Mouse (Mus musculus): ENCODE data around the gene Gm20388.

The Gm20388 gene

GRCm38 (mm10) chr8:122712411-122713156 lies 2801.9 kb downstream of the Gm20388 start:
- intact Hi-C loops (cut with DNase I): no loop called here

- intact Hi-C loops (cut with DNase I): no loop called here
These were observed 2802.5 kb downstream of the Gm20388 start for GRCm38 (mm10) chr8:122713157-122713518.

DNA sequence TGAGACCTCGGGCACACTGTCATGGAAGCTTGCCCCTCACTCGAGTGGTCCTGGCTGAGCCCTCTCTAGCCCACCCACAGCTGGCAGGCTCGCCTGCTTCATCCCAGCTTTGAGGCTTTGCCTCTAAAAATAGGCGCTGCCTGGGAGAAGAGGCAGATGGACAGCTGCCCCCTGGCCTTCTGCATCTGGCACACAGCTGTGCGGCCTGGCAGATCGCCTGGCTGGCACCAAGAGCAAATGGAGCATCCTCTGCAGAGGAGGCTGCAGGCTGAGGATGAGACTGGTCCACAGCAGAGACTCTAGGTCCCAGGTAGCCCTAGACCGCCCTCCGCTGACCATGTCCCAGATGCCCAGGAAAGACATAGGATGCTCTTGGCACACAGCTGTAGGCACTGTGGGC lies 2805.9 kb downstream of the Gm20388 start:
- intact Hi-C loops (cut with DNase I): no loop called here

GRCm38 (mm10) chr8:122717869-122718509 lies 2807.3 kb downstream of the Gm20388 start:
- intact Hi-C loops (cut with DNase I): no loop called here

DNA sequence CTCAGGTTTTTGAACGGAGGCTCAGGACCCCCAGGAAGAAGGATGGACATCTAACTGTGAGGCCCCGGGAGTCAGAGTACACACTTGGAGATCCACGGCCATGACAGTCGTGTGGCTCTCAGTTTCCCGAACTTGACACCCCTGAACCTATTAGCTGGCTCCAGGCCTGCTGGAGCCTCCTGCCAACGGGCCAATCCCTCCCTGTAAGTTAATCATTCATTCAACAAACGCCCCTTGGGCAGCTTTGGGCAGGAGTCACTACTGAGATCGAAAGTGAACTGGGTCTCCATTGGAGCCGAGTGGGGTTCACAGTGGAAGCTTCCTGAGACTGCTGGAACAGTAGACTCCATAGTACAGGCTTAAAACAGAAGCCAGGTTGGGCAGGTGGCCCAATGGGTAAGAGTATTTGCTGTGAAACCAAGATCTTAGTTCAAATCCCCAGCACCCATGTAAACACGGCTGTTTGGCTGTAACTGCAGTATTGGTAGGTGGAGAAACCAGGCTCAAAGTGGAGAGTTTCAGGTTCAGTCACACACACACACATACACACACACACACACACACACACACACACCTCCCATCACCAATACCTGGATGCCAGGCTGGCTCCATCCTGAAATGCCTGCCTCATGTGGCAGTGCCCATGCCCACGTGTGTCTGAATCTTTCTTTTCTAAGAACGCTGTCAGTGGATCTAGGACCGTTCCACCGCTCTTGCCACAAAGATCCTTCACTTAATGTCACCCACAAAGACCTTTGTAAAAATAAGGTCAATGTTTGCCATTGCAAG lies 2808.3 kb downstream of the Gm20388 start:
- intact Hi-C loops (cut with DNase I): no loop called here

DNA sequence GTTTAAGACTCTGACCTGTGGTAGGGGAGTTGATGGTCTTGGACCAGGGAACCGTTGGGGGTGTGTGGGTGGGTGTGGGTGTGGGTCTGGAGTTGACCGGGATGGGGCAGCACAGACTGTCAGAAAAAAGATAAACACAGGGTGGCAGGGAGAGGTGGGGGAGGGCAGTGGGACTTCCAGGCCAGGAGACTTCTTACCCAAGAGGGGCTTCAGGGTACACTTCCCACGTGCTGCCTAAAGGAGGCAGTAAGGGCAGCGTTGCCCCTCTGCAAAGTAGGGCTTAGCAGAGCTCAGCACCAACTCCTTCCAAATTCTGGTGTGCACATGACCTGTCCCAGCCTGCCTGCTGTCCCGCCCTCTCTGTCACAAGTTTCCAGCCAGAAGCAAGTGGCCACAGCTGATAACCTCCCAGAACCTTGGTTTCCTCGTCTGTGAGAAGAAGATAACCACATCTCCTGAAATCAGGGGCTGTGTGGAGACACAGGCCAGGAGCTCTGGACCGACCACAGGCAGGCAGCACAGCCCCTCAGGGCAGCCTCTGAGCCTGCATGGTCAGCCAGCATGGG lies 2808.9 kb downstream of the Gm20388 start:
- intact Hi-C loops (cut with DNase I): no loop called here

DNA sequence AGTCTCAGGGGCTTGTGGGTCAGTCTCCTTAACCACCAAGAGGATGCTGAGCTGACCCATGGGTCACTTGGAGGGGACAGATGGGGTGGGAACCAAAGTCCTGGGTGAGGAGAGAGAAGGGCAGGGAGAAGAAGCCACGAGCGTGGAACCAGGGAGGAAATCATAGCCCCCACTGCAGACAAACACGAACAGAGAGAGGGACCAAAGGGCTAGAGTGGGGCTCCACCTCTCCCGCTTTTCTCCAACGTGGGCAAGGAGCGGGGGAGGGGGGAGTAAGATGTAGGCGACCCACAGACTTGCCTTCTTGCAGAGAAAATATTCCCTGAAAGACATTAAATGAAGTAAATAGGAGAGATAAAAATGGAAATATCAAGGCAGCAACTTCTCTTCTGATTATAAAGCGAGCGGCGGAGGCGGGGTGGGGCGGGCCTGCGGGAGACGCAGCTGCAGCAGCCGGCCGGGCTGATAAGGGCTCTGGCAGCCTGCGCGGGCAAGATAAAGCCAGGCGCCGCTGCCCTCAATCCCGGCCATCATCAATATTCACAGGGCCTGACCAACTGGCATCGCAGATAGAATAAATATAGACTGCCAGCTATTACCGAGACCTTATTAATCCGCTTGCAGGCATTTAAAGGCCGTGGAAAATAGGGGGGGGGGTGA lies 2809.6 kb downstream of the Gm20388 start:
- intact Hi-C loops (cut with DNase I): no loop called here

DNA sequence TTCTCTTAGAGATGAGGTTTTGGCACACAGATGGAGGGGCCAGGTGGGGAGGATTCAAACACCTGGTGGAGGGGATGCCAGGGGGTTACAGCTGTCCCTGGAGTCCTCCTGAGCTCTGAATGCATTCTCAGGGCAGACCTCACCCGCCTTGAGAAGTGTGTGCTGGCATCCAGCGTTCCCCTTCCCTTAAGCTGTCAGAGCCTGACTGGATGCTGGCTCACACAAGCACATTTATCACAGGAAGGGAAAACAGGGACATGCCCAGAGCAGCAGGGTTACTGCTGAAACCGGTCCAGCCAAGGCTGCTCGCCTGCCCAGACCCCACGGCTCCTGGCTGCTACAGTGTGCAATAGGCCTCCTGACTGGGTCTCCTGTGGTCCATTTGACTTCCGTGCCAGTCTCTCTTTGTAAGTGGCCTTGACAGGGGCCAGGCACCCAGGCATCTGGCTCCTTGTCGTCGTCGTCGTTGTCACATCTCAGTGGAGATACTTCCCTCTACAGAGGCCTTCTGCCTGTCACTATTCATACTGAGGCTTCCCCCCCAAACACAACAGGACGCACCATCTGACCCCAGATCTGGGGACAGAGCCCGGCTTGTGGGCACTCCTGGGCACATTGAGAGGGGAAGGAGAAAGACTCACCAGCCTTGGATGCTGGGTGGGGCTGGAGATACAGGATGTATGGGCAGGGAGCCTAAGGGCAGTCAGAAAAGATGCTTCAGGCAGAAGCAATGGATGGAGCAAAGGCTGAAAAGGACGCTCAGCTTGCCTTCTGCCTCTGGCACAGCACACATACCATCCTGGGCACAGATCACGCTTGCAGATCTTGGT lies 2810.4 kb downstream of the Gm20388 start:
- intact Hi-C loops (cut with DNase I): no loop called here

DNA sequence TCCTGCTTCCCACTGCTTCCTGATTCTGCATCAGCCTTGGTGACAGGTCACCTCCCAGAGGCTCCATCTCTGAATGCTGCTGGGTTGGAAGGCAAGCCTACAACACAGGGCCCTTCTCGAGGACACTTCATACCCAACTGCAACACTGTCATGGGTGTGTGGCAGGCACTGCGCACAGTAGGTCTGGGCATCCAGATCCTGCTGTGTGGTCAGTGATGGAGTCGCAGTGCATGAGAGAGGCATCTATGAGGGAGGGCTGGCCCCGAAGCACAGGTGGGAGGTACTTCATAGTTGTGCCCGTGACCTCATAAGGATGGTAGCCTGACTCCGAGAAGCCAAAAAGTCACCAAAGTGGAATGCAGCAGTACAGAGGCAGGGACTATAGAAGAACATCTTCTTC lies 2814.5 kb downstream of the Gm20388 start:
- intact Hi-C loops (cut with DNase I): no loop called here

DNA sequence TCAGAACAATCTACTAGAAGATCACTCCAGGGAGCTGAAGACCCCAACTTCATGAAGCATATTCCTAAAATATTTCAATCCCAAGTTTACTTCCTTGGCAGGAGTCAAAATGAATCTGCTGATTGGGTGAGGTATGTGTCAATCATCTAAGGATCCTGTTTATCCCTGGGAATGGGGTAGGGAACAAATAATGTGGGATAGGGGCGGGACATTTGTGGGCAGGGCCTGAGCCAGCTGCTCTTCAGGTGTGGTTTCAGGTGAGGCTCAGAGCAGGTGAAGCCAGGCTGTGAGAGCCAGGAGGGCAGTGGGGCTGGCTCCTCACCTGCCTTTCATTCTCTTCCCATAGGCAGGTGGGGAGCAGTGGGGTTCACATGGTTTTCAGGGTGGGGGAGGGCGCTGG lies 2816.1 kb downstream of the Gm20388 start:
- intact Hi-C loops (cut with DNase I): no loop called here

- intact Hi-C loops (cut with DNase I): no loop called here
These were observed 2816.8 kb downstream of the Gm20388 start for GRCm38 (mm10) chr8:122727412-122727811.

GRCm38 (mm10) chr8:122728630-122729029 lies 2818.0 kb downstream of the Gm20388 start:
- intact Hi-C loops (cut with DNase I): no loop called here

DNA sequence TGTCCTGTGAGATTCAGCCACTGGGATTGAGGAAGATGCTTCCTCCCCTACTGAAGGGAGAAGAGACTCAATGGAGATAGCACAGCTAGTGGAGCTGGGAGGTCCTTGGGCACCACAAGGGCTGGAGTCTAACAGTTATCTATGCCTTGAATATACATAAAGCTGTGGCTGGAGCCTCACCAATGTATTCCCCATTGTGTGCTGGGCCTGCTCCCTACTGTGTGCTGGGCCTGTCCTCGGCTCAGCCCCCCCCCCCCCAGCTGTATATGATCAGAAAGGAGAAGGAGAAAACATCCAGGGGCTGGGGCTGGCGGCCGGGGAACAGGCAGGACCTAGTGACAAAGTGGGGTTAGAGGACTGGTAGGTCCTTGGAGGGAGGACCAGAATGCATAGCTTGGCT lies 2824.5 kb downstream of the Gm20388 start:
- intact Hi-C loops (cut with DNase I): no loop called here

DNA sequence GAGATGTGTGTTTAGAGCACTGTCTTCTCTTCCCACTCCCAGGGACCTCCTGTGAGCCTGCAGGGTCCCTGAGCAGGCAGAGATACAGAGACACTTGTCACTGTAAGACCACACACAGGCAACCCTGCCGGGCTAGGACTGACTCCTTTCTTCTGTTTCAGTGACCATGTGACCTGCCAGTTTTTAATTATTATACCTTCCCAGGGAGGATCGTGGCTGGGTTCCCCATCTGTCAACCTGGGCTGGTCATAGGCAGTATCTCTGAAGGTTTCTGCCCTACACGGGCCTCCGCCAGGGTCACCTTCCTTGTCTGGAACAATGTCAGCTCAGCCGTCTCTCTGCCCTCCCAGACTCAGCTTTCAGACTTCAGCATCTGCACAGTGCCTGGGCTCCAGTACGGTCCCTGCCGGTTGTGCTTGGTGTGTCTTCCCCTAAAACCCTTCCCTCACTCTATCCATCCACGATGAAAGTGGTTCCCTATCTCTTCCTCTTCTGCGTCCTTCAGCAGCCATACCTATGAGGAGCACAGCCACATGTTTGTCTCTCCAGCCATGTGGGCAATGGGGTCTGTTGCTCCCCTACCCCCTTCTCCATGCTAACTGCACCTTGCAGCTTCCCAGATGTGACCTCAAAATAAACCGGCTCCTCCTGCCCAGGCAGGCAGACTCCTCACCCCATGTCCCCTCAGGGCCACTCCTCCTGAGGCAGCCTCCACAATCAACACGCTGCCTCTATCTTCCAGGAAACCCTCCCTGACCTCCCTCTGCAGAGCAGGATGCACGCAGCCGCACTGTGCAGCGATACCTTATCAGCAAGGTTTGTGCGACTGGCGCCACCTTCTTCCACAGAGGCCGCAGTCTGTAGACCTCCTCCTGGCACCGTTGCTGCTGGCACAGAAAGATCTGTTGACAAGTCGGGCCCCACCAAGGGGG lies 2825.2 kb downstream of the Gm20388 start:
- intact Hi-C loops (cut with DNase I): no loop called here

- intact Hi-C loops (cut with DNase I): no loop called here
These were observed 2826.0 kb downstream of the Gm20388 start for GRCm38 (mm10) chr8:122736623-122737022.

DNA sequence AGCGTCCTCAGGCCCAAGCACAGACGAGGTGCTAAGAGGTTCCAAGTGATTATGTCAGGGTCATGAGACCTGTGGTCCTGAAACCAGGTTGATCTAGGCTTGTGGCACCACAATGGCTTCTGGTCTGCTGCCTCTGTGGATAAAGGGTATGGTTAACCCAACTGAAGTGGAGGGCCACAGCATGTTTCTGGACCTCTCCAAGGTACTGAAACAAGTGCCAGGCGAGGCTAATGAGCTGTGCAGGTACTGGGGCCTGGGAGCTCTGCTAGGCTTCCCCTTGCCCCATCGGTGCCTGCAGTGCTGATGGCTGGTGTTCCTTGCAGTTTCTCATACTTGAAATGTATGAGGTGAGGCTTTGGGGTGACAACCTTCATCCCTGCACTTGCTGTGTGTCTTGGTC lies 2826.4 kb downstream of the Gm20388 start:
- intact Hi-C loops (cut with DNase I): no loop called here

DNA sequence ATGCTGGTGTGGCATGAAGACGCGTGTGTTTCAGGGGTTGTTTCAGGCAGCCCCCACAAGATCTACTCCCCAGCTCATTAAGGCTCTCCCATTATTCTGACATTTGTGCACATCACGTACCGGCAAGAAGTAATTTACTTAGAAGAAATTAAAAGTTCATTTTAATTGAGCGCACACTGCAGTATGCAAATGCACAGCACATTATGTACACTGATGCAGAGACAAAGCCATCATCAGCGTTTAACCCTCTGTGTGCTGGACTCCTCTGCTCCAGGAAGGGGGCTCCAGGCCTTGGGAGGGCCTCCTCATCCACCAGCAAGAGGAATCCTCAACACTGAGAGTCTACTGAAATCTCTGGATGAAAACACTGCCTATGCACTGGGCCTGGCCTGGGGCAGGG lies 2827.2 kb downstream of the Gm20388 start:
- intact Hi-C loops (cut with DNase I): no loop called here

DNA sequence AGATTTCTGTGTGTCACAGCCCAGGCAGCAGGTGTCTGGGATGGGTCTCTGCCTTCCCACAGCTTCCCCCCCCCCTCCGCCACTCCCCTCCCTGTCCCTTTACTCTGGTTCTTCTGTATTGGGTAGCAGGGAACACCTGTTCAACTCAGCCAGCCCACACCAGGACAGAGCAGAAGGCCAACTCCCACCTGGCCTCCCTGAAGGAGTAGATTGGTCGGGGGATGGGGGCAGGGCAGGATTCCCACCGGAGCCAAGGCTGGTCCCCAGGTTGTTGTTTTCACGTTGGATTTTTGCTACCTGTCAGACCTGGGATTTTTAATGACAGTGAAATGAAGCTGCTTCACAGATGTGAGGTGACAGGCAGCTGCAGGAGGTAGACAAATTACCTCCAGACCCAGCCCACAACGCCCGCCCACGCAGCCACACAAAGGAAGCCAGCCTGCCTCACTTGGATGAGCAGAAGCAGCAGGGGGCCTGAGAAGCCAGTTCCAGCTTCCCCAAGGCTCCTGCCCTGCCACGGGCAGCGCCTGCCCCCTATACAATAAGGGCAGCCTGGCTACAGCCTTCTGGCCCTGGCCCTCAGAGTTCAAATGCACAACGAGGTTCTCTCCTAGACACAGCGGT lies 2828.6 kb downstream of the Gm20388 start:
- intact Hi-C loops (cut with DNase I): no loop called here

- intact Hi-C loops (cut with DNase I): no loop called here
These were observed 2831.8 kb downstream of the Gm20388 start for GRCm38 (mm10) chr8:122742471-122742870.

All from adrenal gland (tissue).